Mouse (Mus musculus): ENCODE results near the gene Cox17. TPM values are rescaled to one million over a fixed set of nuclear protein-coding genes. Genes with fewer than 3 reads are reported as not detected.
"Not testable (repeated sequence)": the region's sequence is repeated elsewhere in the genome, so short reads cannot be mapped to it uniquely, and the experiment has no call there.

Cox17 gene
- polyA plus RNA-seq, 1 experiment from 2014 or later, result 113 TPM

DNA sequence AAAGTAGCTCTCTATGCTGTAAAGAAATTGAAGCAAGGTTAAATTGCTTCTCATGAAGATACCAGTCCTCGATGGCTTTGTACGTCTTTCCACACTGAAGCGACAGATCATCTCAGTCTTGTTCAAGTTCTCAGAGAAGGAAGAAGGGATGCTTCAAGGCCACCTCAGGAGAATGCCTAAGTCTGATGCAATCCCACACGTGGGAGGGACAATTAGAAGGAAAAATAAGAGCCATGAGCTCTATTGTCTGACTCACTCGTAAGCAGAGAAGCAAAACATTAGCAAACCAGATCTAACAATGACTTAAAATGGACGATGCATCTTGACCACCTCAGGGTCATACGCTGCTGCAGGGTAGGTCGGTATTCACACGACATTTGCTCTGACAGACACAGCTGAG, 28.3 kb upstream of the Cox17 start:
- DNase-seq (ENCODE audit: low spot score) (no peak), ATAC-seq (ENCODE audit: insufficient read depth, low FRiP score, low TSS enrichment) (no peak)
- Histone ChIP-seq H3K36me3 (ENCODE audit: control insufficient read depth, insufficient read depth, low read length) (no peaks in the 10 kb centered on the region), H3K27ac (ENCODE audit: low read depth, low read length) (no peak overlapping the region), H3K4me3 (ENCODE audit: low read depth, low read length) (no peak overlapping the region), H3K27me3 (ENCODE audit: control insufficient read depth, insufficient read depth, low read length) (no peaks in the 10 kb centered on the region), H3K4me2 (ENCODE audit: low read depth) (no peak overlapping the region), H3K9me3 (ENCODE audit: control insufficient read depth, low read length) (no peaks in the 10 kb centered on the region), H3K9ac (ENCODE audit: low read length) (no peak overlapping the region), H3K4me1 (ENCODE audit: control insufficient read depth, insufficient read depth, low read length) (no peaks in the 10 kb centered on the region)
- WGBS, result 82% methylated on average over 9 of the region's 9 CpGs

DNA sequence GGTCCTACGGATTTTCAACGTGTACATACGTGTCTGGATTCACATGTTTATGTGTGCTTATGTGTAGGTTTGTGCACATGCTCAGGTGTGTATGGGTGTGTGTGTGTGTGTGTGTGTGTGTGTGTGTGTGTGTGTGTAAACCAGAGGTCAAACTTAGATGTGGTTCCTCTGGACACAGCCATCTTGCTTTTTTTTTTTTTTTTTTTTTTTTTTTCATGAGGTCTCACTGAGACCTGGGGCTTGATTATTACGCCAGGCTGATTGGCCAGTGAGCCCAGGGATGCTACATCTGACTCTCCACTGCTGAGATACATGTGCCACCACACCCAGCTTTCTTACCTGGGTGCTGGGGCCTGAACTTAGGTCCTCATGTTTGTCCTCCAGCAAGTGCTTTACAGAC, 27.7 kb upstream of the Cox17 start:
- H3K4me3 ChIP-seq (ENCODE audit: low read depth, low read length), result no peak overlapping the region
- no peak for ATAC-seq (ENCODE audit: insufficient read depth, low FRiP score, low TSS enrichment)
- H3K36me3 ChIP-seq (ENCODE audit: control insufficient read depth, insufficient read depth, low read length), result no peaks in the 10 kb centered on the region
- H3K4me2 ChIP-seq (ENCODE audit: low read depth), result no peak overlapping the region
- H3K27ac ChIP-seq (ENCODE audit: low read depth, low read length), result no peak overlapping the region
- 85% methylated on average over 4 of the region's 4 CpGs for WGBS
- H3K4me1 ChIP-seq (ENCODE audit: control insufficient read depth, insufficient read depth, low read length), result no peaks in the 10 kb centered on the region
- no peak for DNase-seq (ENCODE audit: low spot score)
- no peaks in the 10 kb centered on the region for H3K27me3 ChIP-seq (ENCODE audit: control insufficient read depth, insufficient read depth, low read length)
- H3K9me3 ChIP-seq (ENCODE audit: control insufficient read depth, low read length), result no peaks in the 10 kb centered on the region
- no peak overlapping the region for H3K9ac ChIP-seq (ENCODE audit: low read length)

DNA sequence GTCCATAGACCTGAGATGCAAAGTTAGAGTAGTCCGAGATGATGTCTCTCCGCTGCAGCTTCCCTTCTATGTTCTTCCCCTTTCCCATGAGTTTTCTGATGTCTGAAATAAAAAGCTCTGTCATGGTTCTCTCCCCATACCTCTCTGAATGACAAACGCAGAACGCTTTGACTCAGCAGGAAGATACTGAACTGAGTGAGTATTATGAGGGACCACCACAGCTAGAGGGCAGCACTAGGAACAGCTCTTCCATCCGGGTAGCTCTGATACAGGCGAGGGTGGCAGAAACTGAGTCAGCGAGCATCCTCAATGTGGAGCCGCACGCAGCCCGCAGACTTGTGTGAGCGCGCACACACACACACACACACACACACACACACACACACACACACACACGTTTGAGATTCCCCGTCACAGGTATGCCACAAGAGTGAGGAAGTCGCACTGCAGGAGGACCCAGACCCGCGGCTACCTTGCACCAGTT, 25.3 kb upstream of the Cox17 start:
- no peak overlapping the region for H3K4me3 ChIP-seq (ENCODE audit: low read depth, low read length)

DNA sequence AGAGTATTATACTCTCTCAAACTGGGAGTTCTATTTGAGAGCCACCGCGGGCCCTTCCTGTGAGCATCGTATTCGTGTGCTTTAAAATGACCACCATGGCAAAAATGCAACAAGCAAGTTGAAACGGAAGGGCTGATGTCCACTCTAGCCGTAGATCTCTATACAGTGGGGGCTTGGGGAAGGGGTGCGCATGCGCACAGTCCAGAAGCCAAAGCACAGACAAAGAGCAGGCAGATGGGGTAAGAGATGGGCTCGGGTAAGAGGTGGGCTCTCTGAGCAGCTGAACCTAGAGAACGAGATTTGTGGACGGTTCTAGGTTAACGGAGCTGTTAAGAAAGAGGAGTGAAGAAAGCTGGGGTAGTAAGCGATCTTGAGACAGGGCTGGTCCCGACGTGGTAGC, 22.5 kb upstream of the Cox17 start:
- WGBS, result 92% methylated on average over 15 of the region's 15 CpGs
- Histone ChIP-seq H3K4me1 (ENCODE audit: control insufficient read depth, insufficient read depth, low read length) (no peaks in the 10 kb centered on the region), H3K9ac (ENCODE audit: low read length) (no peak overlapping the region), H3K36me3 (ENCODE audit: control insufficient read depth, insufficient read depth, low read length) (no peaks in the 10 kb centered on the region), H3K9me3 (ENCODE audit: control insufficient read depth, low read length) (no peaks in the 10 kb centered on the region), H3K4me2 (ENCODE audit: low read depth) (no peak overlapping the region), H3K27me3 (ENCODE audit: control insufficient read depth, insufficient read depth, low read length) (no peaks in the 10 kb centered on the region), H3K4me3 (ENCODE audit: low read depth, low read length) (no peak overlapping the region), H3K27ac (ENCODE audit: low read depth, low read length) (no peak overlapping the region)
- no peak for DNase-seq (ENCODE audit: low spot score)
- ATAC-seq (ENCODE audit: insufficient read depth, low FRiP score, low TSS enrichment), result no peak

More for the DNA sequence above, 25.3 kb upstream of the Cox17 start:
- Histone ChIP-seq H3K9me3 (ENCODE audit: control insufficient read depth, low read length) (no peaks in the 10 kb centered on the region), H3K4me1 (ENCODE audit: control insufficient read depth, insufficient read depth, low read length) (no peaks in the 10 kb centered on the region), H3K27me3 (ENCODE audit: control insufficient read depth, insufficient read depth, low read length) (no peaks in the 10 kb centered on the region), H3K27ac (ENCODE audit: low read depth, low read length) (no peak overlapping the region), H3K4me2 (ENCODE audit: low read depth) (peak overlapping the region; percentile 30; the same call in 1 of the 2 replicates), H3K9ac (ENCODE audit: low read length) (no peak overlapping the region), H3K36me3 (ENCODE audit: control insufficient read depth, insufficient read depth, low read length) (no peaks in the 10 kb centered on the region)
- WGBS, result 39% methylated on average over 17 of the region's 17 CpGs
- DNase-seq (ENCODE audit: low spot score) (peak; percentile 63), ATAC-seq (ENCODE audit: insufficient read depth, low FRiP score, low TSS enrichment) (peak; percentile 55)

DNA sequence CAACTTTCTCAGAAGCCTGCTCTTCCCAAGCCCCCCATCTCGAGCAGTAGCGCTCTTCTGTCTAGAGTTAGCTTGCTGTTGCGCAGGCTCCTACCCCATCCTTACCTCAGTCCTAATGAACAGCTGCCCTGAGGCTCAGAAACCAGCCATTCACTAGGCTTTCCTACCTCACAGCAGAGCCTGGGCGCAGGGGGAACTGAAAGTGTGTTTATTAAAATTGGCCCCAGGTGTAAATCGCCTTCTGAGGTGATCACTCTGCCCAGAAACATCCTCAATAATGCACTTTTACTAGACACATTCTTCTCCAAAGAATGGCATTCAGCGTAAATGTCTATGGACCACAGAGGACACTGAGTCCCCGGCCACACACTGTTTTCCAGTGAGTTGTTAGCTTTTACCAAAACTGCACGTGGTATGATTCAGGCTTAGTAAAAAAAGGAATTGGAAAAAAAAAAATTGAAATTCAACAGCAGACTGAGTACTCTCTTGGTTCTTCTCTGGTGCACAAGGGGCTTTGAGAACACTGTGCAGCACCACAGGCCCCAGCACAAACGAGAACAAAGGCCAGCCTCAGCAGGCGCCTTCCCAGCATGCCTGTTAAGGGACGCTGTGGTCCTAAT, 19.9 kb upstream of the Cox17 start:
- no peak overlapping the region for H3K9ac ChIP-seq (ENCODE audit: low read length)
- ATAC-seq (ENCODE audit: insufficient read depth, low FRiP score, low TSS enrichment) (no peak), DNase-seq (ENCODE audit: low spot score) (no peak)
- H3K27me3 ChIP-seq (ENCODE audit: control insufficient read depth, insufficient read depth, low read length), result no peaks in the 10 kb centered on the region
- no peak overlapping the region for H3K4me2 ChIP-seq (ENCODE audit: low read depth)
- no peaks in the 10 kb centered on the region for H3K36me3 ChIP-seq (ENCODE audit: control insufficient read depth, insufficient read depth, low read length)
- no peaks in the 10 kb centered on the region for H3K4me1 ChIP-seq (ENCODE audit: control insufficient read depth, insufficient read depth, low read length)
- no peak overlapping the region for H3K27ac ChIP-seq (ENCODE audit: low read depth, low read length)
- no peak overlapping the region for H3K4me3 ChIP-seq (ENCODE audit: low read depth, low read length)
- 88% methylated on average over 11 of the region's 11 CpGs for WGBS
- no peaks in the 10 kb centered on the region for H3K9me3 ChIP-seq (ENCODE audit: control insufficient read depth, low read length)

DNA sequence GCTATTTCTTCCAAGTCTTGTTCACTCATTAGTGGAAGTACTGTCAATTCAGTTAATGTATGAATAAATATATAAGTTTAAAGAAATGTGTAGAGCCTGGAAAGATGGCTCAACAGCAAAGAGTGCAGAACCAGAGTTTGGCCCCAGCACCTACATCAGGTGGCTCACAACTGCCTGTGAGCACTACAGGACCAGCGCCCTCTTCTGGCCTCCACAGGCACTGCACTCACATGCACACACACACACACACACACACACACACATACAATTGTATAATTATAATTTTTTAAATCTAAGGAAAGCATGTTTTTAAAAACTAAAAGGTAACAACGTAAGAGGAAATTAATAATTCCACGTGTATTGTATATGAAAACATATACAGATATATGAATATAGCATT, 17.5 kb upstream of the Cox17 start:
- no peaks in the 10 kb centered on the region for H3K4me1 ChIP-seq (ENCODE audit: control insufficient read depth, insufficient read depth, low read length)
- ATAC-seq (ENCODE audit: insufficient read depth, low FRiP score, low TSS enrichment), result no peak
- no peak overlapping the region for H3K4me3 ChIP-seq (ENCODE audit: low read depth, low read length)
- no peak overlapping the region for H3K9ac ChIP-seq (ENCODE audit: low read length)
- H3K9me3 ChIP-seq (ENCODE audit: control insufficient read depth, low read length), result no peaks in the 10 kb centered on the region
- no peaks in the 10 kb centered on the region for H3K27me3 ChIP-seq (ENCODE audit: control insufficient read depth, insufficient read depth, low read length)
- H3K27ac ChIP-seq (ENCODE audit: low read depth, low read length), result no peak overlapping the region
- 90% methylated on average over 3 of the region's 3 CpGs for WGBS
- no peak for DNase-seq (ENCODE audit: low spot score)
- no peaks in the 10 kb centered on the region for H3K36me3 ChIP-seq (ENCODE audit: control insufficient read depth, insufficient read depth, low read length)
- no peak overlapping the region for H3K4me2 ChIP-seq (ENCODE audit: low read depth)

DNA sequence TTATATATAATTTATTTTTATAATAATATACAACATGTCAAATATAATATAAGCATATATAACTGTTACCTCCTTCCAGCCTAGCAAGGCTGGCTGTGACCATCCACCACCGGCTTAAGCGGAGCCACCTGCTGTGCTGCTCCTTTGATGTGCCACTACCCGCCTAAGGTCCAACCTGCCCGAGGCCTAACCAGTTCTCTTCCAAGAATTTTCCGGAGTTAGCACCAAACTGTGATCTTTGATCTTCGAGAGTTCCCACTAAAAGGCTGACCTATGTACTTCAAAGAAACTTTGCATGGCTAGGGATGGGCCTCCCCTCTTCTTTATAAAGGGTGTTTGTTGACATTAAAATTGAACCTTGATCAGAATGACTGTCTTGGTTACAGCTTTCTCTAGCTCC, 12.4 kb upstream of the Cox17 start:
- Histone ChIP-seq H3K4me3 (ENCODE audit: low read depth, low read length) (no peak overlapping the region), H3K4me1 (ENCODE audit: control insufficient read depth, insufficient read depth, low read length) (no peaks in the 10 kb centered on the region), H3K9me3 (ENCODE audit: control insufficient read depth, low read length) (no peaks in the 10 kb centered on the region), H3K4me2 (ENCODE audit: low read depth) (no peak overlapping the region), H3K36me3 (ENCODE audit: control insufficient read depth, insufficient read depth, low read length) (no peaks in the 10 kb centered on the region), H3K27ac (ENCODE audit: low read depth, low read length) (no peak overlapping the region), H3K9ac (ENCODE audit: low read length) (no peak overlapping the region), H3K27me3 (ENCODE audit: control insufficient read depth, insufficient read depth, low read length) (no peaks in the 10 kb centered on the region)
- WGBS, result 30% methylated on average over 6 of the region's 6 CpGs
- ATAC-seq (ENCODE audit: insufficient read depth, low FRiP score, low TSS enrichment) (no peak), DNase-seq (ENCODE audit: low spot score) (no peak)

DNA sequence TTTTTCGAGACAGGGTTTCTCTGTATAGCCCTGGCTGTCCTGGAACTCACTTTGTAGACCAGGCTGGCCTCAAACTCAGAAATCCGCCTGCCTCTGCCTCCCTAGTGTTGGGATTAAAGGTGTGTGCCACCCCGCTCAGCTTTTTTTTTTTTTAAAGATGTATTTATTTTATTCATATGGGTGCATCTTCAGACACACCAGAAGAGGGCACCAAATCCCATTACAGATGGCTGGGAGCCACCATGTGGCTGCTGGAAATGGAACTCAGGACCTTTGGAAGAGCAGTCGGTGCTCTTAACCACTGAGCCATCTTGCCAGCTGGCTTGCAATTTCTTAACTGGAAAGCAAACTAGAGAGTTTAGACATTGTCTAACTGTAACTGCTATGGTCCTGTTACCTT, 8.7 kb upstream of the Cox17 start:
- not testable (repeated sequence) for H3K9me3 ChIP-seq (ENCODE audit: control insufficient read depth, low read length); H3K27me3 ChIP-seq (ENCODE audit: control insufficient read depth, insufficient read depth, low read length); H3K36me3 ChIP-seq (ENCODE audit: control insufficient read depth, insufficient read depth, low read length); H3K4me1 ChIP-seq (ENCODE audit: control insufficient read depth, insufficient read depth, low read length); ATAC-seq (ENCODE audit: insufficient read depth, low FRiP score, low TSS enrichment); H3K27ac ChIP-seq (ENCODE audit: low read depth, low read length); H3K4me2 ChIP-seq (ENCODE audit: low read depth); H3K9ac ChIP-seq (ENCODE audit: low read length); H3K4me3 ChIP-seq (ENCODE audit: low read depth, low read length); DNase-seq (ENCODE audit: low spot score)
- 91% methylated on average over 4 of the region's 4 CpGs for WGBS
